ENCODE assay signal across 11 mouse cellular contexts in the genomic region with DNA sequence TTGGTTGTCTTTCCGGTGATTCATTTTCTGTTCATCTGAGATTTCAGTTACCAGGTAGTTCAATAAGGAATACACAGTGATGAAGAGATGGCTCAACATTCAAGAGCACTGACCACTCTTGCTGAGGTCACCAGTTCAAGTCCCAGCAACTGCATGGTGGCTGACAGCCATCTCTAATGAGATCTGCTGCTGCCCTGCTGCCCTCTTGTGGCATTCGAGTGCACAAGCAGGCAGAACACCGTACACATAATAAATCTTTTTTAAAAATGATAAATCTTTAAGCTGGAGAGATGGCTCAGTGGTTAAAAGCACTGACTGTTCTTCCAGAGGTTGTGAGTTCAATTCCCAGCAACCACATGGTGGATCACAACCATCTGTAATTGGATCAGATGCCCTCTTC. TPM values are rescaled to one million over a fixed set of nuclear protein-coding genes. Genes with fewer than 3 reads are reported as not detected.
DNase-seq lines count a peak whose midpoint lies in the region; ATAC-seq and TF ChIP-seq lines count a peak whose summit lies in the region.
"Had no signal": no experiment of that assay in that cellular context is flagged by ENCODE, and none has a peak within 500 bp of the region (broad histone marks: within the 10 kb centered on the region; RNA-seq: fewer than 3 reads in every experiment).

No protein-coding gene starts in this region.

- no peak for ATAC-seq in kidney, postnatal 0 days (replicated peaks; ENCODE audit: low FRiP score, low read depth)
- no peak for ATAC-seq in kidney, embryonic 15.5 days (replicated peaks; ENCODE audit: low FRiP score)
- ATAC-seq in hematopoietic stem cell, adult 5-6 weeks (replicated peaks in 1 of 2; ENCODE audit: insufficient read depth in 1 of 2, low FRiP score in 2 of 2, low TSS enrichment in 1 of 2, low read depth in 1 of 2, poor library complexity in 2 of 2, severe bottlenecking in 2 of 2), result peak; percentile 53 to 69; a peak in 3 of 4 replicates

- TF ChIP-seq CTCF in kidney, postnatal 0 days (IDR thresholded peaks at IDR 0.05; ENCODE audit: low read depth), result peak; percentile 61

- no peak overlapping the region for H3K9ac ChIP-seq in kidney, postnatal 0 days (ENCODE audit: low read depth, low read length)
- no peak overlapping the region for H3K9ac ChIP-seq in kidney, embryonic 15.5 days
- H3K9ac ChIP-seq: embryonic facial prominence, embryonic 13.5 days; liver, embryonic 13.5 days; stomach, embryonic 15.5 days had no signal

- no peak overlapping the region for H3K4me3 ChIP-seq in kidney, postnatal 0 days (replicated peaks; ENCODE audit: low read depth, low read length)
- H3K4me3 ChIP-seq in kidney, embryonic 15.5 days (replicated peaks), result no peak overlapping the region
- H3K4me3 ChIP-seq: embryonic facial prominence, embryonic 13.5 days; liver, embryonic 13.5 days; stomach, embryonic 15.5 days had no signal

- 57% methylated on average over 3 of the region's 3 CpGs for WGBS in kidney, postnatal 0 days
- WGBS in kidney, embryonic 15.5 days, result 44% methylated on average over 3 of the region's 3 CpGs

- no peak overlapping the region for H3K4me2 ChIP-seq in kidney, postnatal 0 days (ENCODE audit: low read length)
- no peak overlapping the region for H3K4me2 ChIP-seq in kidney, embryonic 15.5 days
- H3K4me2 ChIP-seq: embryonic facial prominence, embryonic 13.5 days; liver, embryonic 13.5 days; stomach, embryonic 15.5 days had no signal

- H3K4me1 ChIP-seq in kidney, postnatal 0 days (replicated peaks; ENCODE audit: insufficient read depth, low read length), result no peaks in the 10 kb centered on the region
- no peaks in the 10 kb centered on the region for H3K4me1 ChIP-seq in kidney, embryonic 15.5 days
- H3K4me1 ChIP-seq: embryonic facial prominence, embryonic 13.5 days; liver, embryonic 13.5 days; stomach, embryonic 15.5 days had no signal

- no peaks in the 10 kb centered on the region for H3K9me3 ChIP-seq in kidney, postnatal 0 days (replicated peaks; ENCODE audit: low read length)
- no peaks in the 10 kb centered on the region for H3K9me3 ChIP-seq in kidney, embryonic 15.5 days (replicated peaks)
- H3K9me3 ChIP-seq: embryonic facial prominence, embryonic 13.5 days; liver, embryonic 13.5 days; stomach, embryonic 15.5 days had no signal

- peak; percentile 31 for DNase-seq in kidney, postnatal 0 days (ENCODE audit: low spot score)
- peak; percentile 67 for DNase-seq in R1 (ENCODE audit: low read depth, low spot score)
- DNase-seq in mesoderm, embryonic 11.5 days (ENCODE audit: low read depth, low spot score), result peak; percentile 23
- no peak for DNase-seq in frontal cortex, postnatal 10 days (ENCODE audit: low spot score in 2 of 2)
- DNase-seq in ovary, postnatal 10 days (ENCODE audit: low spot score), result no peak
- no peak for DNase-seq in testis, postnatal 14 days (ENCODE audit: low spot score)
- DNase-seq: liver, embryonic 13.5 days had no signal

- no peaks in the 10 kb centered on the region for H3K36me3 ChIP-seq in kidney, postnatal 0 days (ENCODE audit: insufficient read depth, low read length)
- H3K36me3 ChIP-seq in kidney, embryonic 15.5 days, result no peaks in the 10 kb centered on the region; the same call in 1 of the 2 replicates
- H3K36me3 ChIP-seq: embryonic facial prominence, embryonic 13.5 days; stomach, embryonic 15.5 days had no signal

- H3K27ac ChIP-seq in kidney, postnatal 0 days, result no peak overlapping the region
- no peak overlapping the region for H3K27ac ChIP-seq in kidney, embryonic 15.5 days
- H3K27ac ChIP-seq: embryonic facial prominence, embryonic 13.5 days; liver, embryonic 13.5 days; stomach, embryonic 15.5 days had no signal

- H3K27me3 ChIP-seq in kidney, postnatal 0 days (ENCODE audit: insufficient read depth, low read length), result no peaks in the 10 kb centered on the region
- H3K27me3 ChIP-seq in kidney, embryonic 15.5 days, result 0 out of 2 replicates have a peak, but pooled peaks cover 6% of the 10 kb centered on the region
- H3K27me3 ChIP-seq: embryonic facial prominence, embryonic 13.5 days; liver, embryonic 13.5 days; stomach, embryonic 15.5 days had no signal

RNA-seq across cellular contexts. Expression of gene Mfap1b, which starts 6.6 kb away (rescaled TPM):
- 43.2 and 45.8 TPM in 2 replicates for polyA plus RNA-seq in kidney, postnatal 0 days (2015; fragmentation: Nextera tagmentation; extraction: Ambion mirVana)
- polyA plus RNA-seq in kidney, embryonic 15.5 days (2015; fragmentation: Nextera tagmentation; extraction: Ambion mirVana), result 53.7 and 54.3 TPM in 2 replicates
- 52.5 and 56.7 TPM in 2 replicates for total RNA-seq in hematopoietic stem cell, adult 5-6 weeks (2017)

RNA-seq across cellular contexts. Expression of gene Serinc4, which starts 23.9 kb away (rescaled TPM):
- polyA plus RNA-seq in kidney, postnatal 0 days (2015; fragmentation: Nextera tagmentation; extraction: Ambion mirVana), result 0.20 and 0.28 TPM in 2 replicates
- 0.06 and 0.10 TPM in 2 replicates for polyA plus RNA-seq in kidney, embryonic 15.5 days (2015; fragmentation: Nextera tagmentation; extraction: Ambion mirVana)
- 0.88 and 2.0 TPM in 2 replicates for total RNA-seq in hematopoietic stem cell, adult 5-6 weeks (2017)

RNA-seq across cellular contexts. Expression of gene Mfap1a, which starts 26.0 kb away (rescaled TPM):
- polyA plus RNA-seq in kidney, postnatal 0 days (2015; fragmentation: Nextera tagmentation; extraction: Ambion mirVana), result 16.6 and 18.8 TPM in 2 replicates
- 28.2 and 29.4 TPM in 2 replicates for polyA plus RNA-seq in kidney, embryonic 15.5 days (2015; fragmentation: Nextera tagmentation; extraction: Ambion mirVana)
- 45.4 and 50.7 TPM in 2 replicates for total RNA-seq in hematopoietic stem cell, adult 5-6 weeks (2017)

RNA-seq across cellular contexts. Expression of gene Wdr76, which starts 26.0 kb away (rescaled TPM):
- polyA plus RNA-seq in kidney, postnatal 0 days (2015; fragmentation: Nextera tagmentation; extraction: Ambion mirVana), result 5.3 and 5.5 TPM in 2 replicates
- polyA plus RNA-seq in kidney, embryonic 15.5 days (2015; fragmentation: Nextera tagmentation; extraction: Ambion mirVana), result 9.3 and 9.7 TPM in 2 replicates
- total RNA-seq in hematopoietic stem cell, adult 5-6 weeks (2017), result 29.1 and 36.3 TPM in 2 replicates

RNA-seq across cellular contexts. Expression of gene Hypk, which starts 27.4 kb away (rescaled TPM):
- 102 and 123 TPM in 2 replicates for polyA plus RNA-seq in kidney, postnatal 0 days (2015; fragmentation: Nextera tagmentation; extraction: Ambion mirVana)
- polyA plus RNA-seq in kidney, embryonic 15.5 days (2015; fragmentation: Nextera tagmentation; extraction: Ambion mirVana), result 119 and 120 TPM in 2 replicates
- 98.2 and 124 TPM in 2 replicates for total RNA-seq in hematopoietic stem cell, adult 5-6 weeks (2017)

Comparison
In these comparisons a context has a peak if more than half of its experiments do, and no peak if none do; other contexts are left out.
1. ATAC-seq: peak in hematopoietic stem cell, adult 5-6 weeks (2 of 2); none in kidney, postnatal 0 days (single experiment) and kidney, embryonic 15.5 days (single experiment).
2. DNase-seq: peak in kidney, postnatal 0 days (single experiment), R1 (single experiment) and mesoderm, embryonic 11.5 days (single experiment); none in frontal cortex, postnatal 10 days (0 of 2), ovary, postnatal 10 days (single experiment) and testis, postnatal 14 days (single experiment).